Mouse (Mus musculus) cerebellum, adult 2 months (tissue): ENCODE measurements around the gene Ncoa5.

Experiments
- CTCF ChIP-seq: fragments of 200-500 bp; IDR thresholded peaks from 2 replicates; pipeline ENCODE4 v1.5.1; 2011; ENCODE audit warnings: low read depth, mild to moderate bottlenecking, control low read depth, low read length, moderate library complexity, borderline replicate concordance; ENCODE audit not compliant: insufficient read depth
- POLR2A ChIP-seq: fragments of 200-500 bp; IDR thresholded peaks from 2 replicates; pipeline ENCODE4 v1.6.1; 2011; ENCODE audit warnings: low read length, control low read depth, borderline replicate concordance; ENCODE audit not compliant: insufficient read depth

- TF ChIP-seq CTCF (no peak), POLR2A (no peak)
Observed at GRCm38 (mm10) chr2:164964981-164965380, 69.7 kb downstream of the Ncoa5 start.
